Mouse (Mus musculus): ENCODE results near the gene Fjx1. TPM values are rescaled to one million over a fixed set of nuclear protein-coding genes. Genes with fewer than 3 reads are reported as not detected.
A peak's percentile ranks its signal among the peaks of the same experiment; 100 is the strongest.

Gene Fjx1
- polyA plus RNA-seq, 1 experiment from 2014 or later, result 40.5 TPM

- under 1% methylated on average over 43 of the region's 43 CpGs for WGBS
- H3K9ac ChIP-seq, result peak overlapping the region; percentile 98
- peak overlapping the region; percentile 97 for H3K27ac ChIP-seq (replicated peaks)
- H3K9me3 ChIP-seq, result no peaks in the 10 kb centered on the region
- peaks cover 19% of the 10 kb centered on the region for H3K36me3 ChIP-seq
- no peaks in the 10 kb centered on the region for H3K27me3 ChIP-seq
- peak overlapping the region; percentile 67 for H3K4me2 ChIP-seq
- peak overlapping the region; percentile 95 for H3K4me3 ChIP-seq
- H3K4me1 ChIP-seq (replicated peaks), result peaks cover 36% of the 10 kb centered on the region
- ATAC-seq (ENCODE audit: low read depth), result peak; percentile 19
Observed at GRCm38 (mm10) chr2:102450248-102450760, 2.0 kb downstream of the Fjx1 start.

GRCm38 (mm10) chr2:102449630-102450247, 2.6 kb downstream of the Fjx1 start:
- H3K9ac ChIP-seq, result peak overlapping the region; percentile 98
- H3K27me3 ChIP-seq, result no peaks in the 10 kb centered on the region
- no peaks in the 10 kb centered on the region for H3K9me3 ChIP-seq
- peak overlapping the region; percentile 97 for H3K27ac ChIP-seq (replicated peaks)
- ATAC-seq (ENCODE audit: low read depth), result peak; percentile 37
- H3K4me2 ChIP-seq, result peak overlapping the region; percentile 67
- 1% methylated on average over 17 of the region's 17 CpGs for WGBS
- peaks cover 36% of the 10 kb centered on the region for H3K4me1 ChIP-seq (replicated peaks)
- H3K36me3 ChIP-seq, result peaks cover 19% of the 10 kb centered on the region
- H3K4me3 ChIP-seq, result peak overlapping the region; percentile 95

GRCm38 (mm10) chr2:102449056-102449455, 3.2 kb downstream of the Fjx1 start:
- peaks cover 19% of the 10 kb centered on the region for H3K36me3 ChIP-seq
- WGBS, result 18% methylated on average over 1 of the region's 1 CpGs
- H3K9me3 ChIP-seq, result no peaks in the 10 kb centered on the region
- H3K4me2 ChIP-seq, result peak overlapping the region; percentile 67
- peak overlapping the region; percentile 95 for H3K4me3 ChIP-seq
- peak overlapping the region; percentile 98 for H3K9ac ChIP-seq
- H3K27ac ChIP-seq (replicated peaks), result peak overlapping the region; percentile 74
- H3K27me3 ChIP-seq, result no peaks in the 10 kb centered on the region
- peaks cover 36% of the 10 kb centered on the region for H3K4me1 ChIP-seq (replicated peaks)
- ATAC-seq (ENCODE audit: low read depth), result no peak

GRCm38 (mm10) chr2:102447831-102448230, 4.5 kb downstream of the Fjx1 start:
- 78% methylated on average over 7 of the region's 7 CpGs for WGBS
- Histone ChIP-seq H3K27me3 (no peaks in the 10 kb centered on the region), H3K4me1 (replicated peaks) (peaks cover 32% of the 10 kb centered on the region), H3K36me3 (peaks cover 19% of the 10 kb centered on the region), H3K9ac (no peak overlapping the region; the same call in 1 of the 2 replicates), H3K4me2 (peak overlapping the region; percentile 67), H3K27ac (replicated peaks) (no peak overlapping the region), H3K4me3 (peak overlapping the region; percentile 95), H3K9me3 (no peaks in the 10 kb centered on the region)
- no peak for ATAC-seq (ENCODE audit: low read depth)

- Histone ChIP-seq H3K4me2 (no peak overlapping the region), H3K36me3 (peaks cover 19% of the 10 kb centered on the region), H3K9ac (no peak overlapping the region), H3K27me3 (no peaks in the 10 kb centered on the region), H3K9me3 (no peaks in the 10 kb centered on the region), H3K4me1 (replicated peaks) (peaks cover 23% of the 10 kb centered on the region), H3K27ac (replicated peaks) (no peak overlapping the region), H3K4me3 (no peak overlapping the region)
- no peak for ATAC-seq (ENCODE audit: low read depth)
- 81% methylated on average over 4 of the region's 4 CpGs for WGBS
Observed at GRCm38 (mm10) chr2:102446851-102447250, 5.4 kb downstream of the Fjx1 start.

DNA sequence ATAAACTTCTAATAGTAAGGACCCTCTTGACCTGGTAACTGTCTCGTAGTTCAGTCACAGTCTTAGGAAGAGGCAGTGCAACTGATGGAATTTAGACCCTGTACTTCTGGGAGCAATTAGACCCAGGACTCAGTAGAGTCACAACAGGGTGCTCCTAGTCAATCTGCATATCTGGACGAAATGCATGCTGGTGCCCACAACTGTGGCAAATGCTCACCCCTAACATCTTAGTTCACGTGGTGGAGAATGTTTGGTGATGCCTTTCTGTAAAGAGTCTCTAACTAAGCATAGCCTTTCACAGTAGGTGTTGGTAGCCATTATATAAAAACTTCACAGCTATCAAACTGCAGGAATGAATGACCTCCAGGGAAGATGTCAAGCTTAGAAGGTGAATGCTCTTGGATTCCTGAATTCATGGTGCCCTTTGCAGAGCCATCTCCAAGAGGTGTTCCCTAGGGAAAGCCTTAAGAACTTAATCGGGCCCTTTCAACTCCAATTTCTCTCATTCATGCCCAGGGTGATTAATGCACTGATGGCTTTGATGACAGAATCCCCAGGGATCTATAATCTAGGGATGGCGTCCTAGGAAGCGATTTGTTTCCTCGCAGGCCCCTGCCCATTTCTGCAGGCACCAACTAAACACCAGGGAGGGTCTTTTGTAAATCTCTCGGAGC, 14.8 kb downstream of the Fjx1 start:
- no peaks in the 10 kb centered on the region for H3K27me3 ChIP-seq
- H3K36me3 ChIP-seq, result no peaks in the 10 kb centered on the region
- no peak overlapping the region for H3K4me3 ChIP-seq
- H3K9ac ChIP-seq, result no peak overlapping the region
- H3K4me1 ChIP-seq (replicated peaks), result no peaks in the 10 kb centered on the region
- no peak overlapping the region for H3K27ac ChIP-seq (replicated peaks)
- H3K9me3 ChIP-seq, result no peaks in the 10 kb centered on the region
- 34% methylated on average over 8 of the region's 8 CpGs for WGBS
- ATAC-seq (ENCODE audit: low read depth), result no peak
- no peak overlapping the region for H3K4me2 ChIP-seq

GRCm38 (mm10) chr2:102433879-102434278, 18.4 kb downstream of the Fjx1 start:
- H3K27me3 ChIP-seq, result no peaks in the 10 kb centered on the region
- H3K4me2 ChIP-seq, result no peak overlapping the region
- no peaks in the 10 kb centered on the region for H3K9me3 ChIP-seq
- H3K27ac ChIP-seq (replicated peaks), result no peak overlapping the region
- H3K36me3 ChIP-seq, result no peaks in the 10 kb centered on the region
- 90% methylated on average over 1 of the region's 1 CpGs for WGBS
- H3K4me1 ChIP-seq (replicated peaks), result no peaks in the 10 kb centered on the region
- H3K4me3 ChIP-seq, result no peak overlapping the region
- no peak overlapping the region for H3K9ac ChIP-seq
- ATAC-seq (ENCODE audit: low read depth), result no peak

- no peaks in the 10 kb centered on the region for H3K4me1 ChIP-seq (replicated peaks)
- no peak overlapping the region for H3K4me3 ChIP-seq
- H3K27ac ChIP-seq (replicated peaks), result peak overlapping the region; percentile 54
- H3K36me3 ChIP-seq, result no peaks in the 10 kb centered on the region
- no peak overlapping the region for H3K4me2 ChIP-seq
- no peak overlapping the region for H3K9ac ChIP-seq
- H3K9me3 ChIP-seq, result no peaks in the 10 kb centered on the region
- no peak for ATAC-seq (ENCODE audit: low read depth)
- no peaks in the 10 kb centered on the region for H3K27me3 ChIP-seq
- WGBS, result 62% methylated on average over 3 of the region's 4 CpGs
Observed at GRCm38 (mm10) chr2:102431084-102431483, 21.2 kb downstream of the Fjx1 start.

GRCm38 (mm10) chr2:102427974-102428373, 24.3 kb downstream of the Fjx1 start:
- ATAC-seq (ENCODE audit: low read depth), result no peak
- Histone ChIP-seq H3K27me3 (no peaks in the 10 kb centered on the region), H3K36me3 (no peaks in the 10 kb centered on the region), H3K9me3 (no peaks in the 10 kb centered on the region), H3K4me2 (no peak overlapping the region), H3K9ac (no peak overlapping the region), H3K27ac (replicated peaks) (no peak overlapping the region), H3K4me1 (replicated peaks) (no peaks in the 10 kb centered on the region), H3K4me3 (no peak overlapping the region)

DNA sequence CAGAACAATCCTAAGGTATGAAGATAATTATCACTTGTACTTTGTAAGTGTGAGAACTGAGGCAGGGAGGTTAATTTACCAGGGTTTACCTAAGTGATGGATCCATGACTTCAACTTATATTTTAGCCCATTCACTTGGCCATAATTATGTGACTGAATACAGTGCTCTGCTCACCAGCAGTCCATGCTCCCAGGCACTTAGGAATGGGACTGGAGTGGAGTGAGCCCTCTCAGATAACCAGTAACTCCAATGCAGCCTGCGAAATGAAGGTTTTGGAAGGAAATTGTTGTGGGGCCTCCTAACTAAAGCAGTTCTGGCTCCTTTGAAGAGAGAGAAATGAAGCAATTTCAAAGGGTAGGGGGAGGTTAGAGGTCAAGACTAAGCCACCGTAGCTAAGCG, 25.9 kb downstream of the Fjx1 start:
- 63% methylated on average over 3 of the region's 3 CpGs for WGBS
- no peak overlapping the region for H3K4me2 ChIP-seq
- no peak overlapping the region for H3K4me3 ChIP-seq
- no peak overlapping the region for H3K27ac ChIP-seq (replicated peaks)
- H3K27me3 ChIP-seq, result no peaks in the 10 kb centered on the region
- no peak for ATAC-seq (ENCODE audit: low read depth)
- no peaks in the 10 kb centered on the region for H3K4me1 ChIP-seq (replicated peaks)
- no peaks in the 10 kb centered on the region for H3K36me3 ChIP-seq
- H3K9ac ChIP-seq, result no peak overlapping the region
- H3K9me3 ChIP-seq, result no peaks in the 10 kb centered on the region

DNA sequence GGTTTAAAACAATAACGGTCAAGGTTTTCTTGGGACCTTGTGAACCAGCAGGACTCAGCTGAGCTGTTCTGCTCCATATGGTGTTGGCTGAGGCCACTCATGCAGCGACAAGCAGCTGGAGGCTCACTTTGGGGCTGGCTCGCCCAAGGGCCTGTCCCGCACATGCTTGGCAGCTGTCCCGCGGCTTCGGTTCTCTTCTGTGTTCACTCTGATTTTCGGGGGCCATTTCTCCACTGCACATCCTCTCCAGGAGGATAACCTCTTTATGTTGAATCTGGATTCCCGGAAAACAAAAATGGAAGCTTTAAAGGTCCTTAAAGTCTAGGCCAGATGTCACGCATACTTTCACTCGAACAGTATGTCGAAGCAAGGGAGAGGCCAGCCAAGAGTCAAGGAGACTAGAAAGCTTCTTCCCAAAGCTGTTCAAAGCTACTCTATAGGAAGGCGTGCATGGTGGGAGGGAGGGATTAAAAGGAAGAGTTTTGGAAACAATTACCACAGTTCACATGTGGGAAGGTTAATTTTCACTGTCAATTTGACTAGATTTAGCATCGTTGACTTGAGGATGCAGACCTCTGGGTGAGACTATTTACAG, 36.1 kb downstream of the Fjx1 start:
- Histone ChIP-seq H3K9ac (no peak overlapping the region), H3K27ac (replicated peaks) (no peak overlapping the region), H3K4me1 (replicated peaks) (no peaks in the 10 kb centered on the region), H3K36me3 (no peaks in the 10 kb centered on the region), H3K27me3 (no peaks in the 10 kb centered on the region; the same call in 1 of the 2 replicates), H3K9me3 (no peaks in the 10 kb centered on the region), H3K4me2 (no peak overlapping the region), H3K4me3 (no peak overlapping the region)
- 85% methylated on average over 14 of the region's 14 CpGs for WGBS
- no peak for ATAC-seq (ENCODE audit: low read depth)

GRCm38 (mm10) chr2:102412738-102413137, 39.6 kb downstream of the Fjx1 start:
- no peaks in the 10 kb centered on the region; the same call in 1 of the 2 replicates for H3K27me3 ChIP-seq
- no peaks in the 10 kb centered on the region for H3K9me3 ChIP-seq
- no peak overlapping the region for H3K4me2 ChIP-seq
- H3K27ac ChIP-seq (replicated peaks), result no peak overlapping the region
- H3K9ac ChIP-seq, result no peak overlapping the region
- no peak overlapping the region for H3K4me3 ChIP-seq
- 88% methylated on average over 2 of the region's 2 CpGs for WGBS
- peaks cover 5% of the 10 kb centered on the region for H3K4me1 ChIP-seq (replicated peaks)
- no peaks in the 10 kb centered on the region for H3K36me3 ChIP-seq
- ATAC-seq (ENCODE audit: low read depth), result no peak

Data from neural tube, embryonic 13.5 days (tissue).